Comparison of ENCODE assay signal across 8 mouse cellular contexts in genomic region chr3:145576876-145577275, GRCm38 (mm10). TPM values are rescaled to one million over a fixed set of nuclear protein-coding genes. Genes with fewer than 3 reads are reported as not detected.
DNase-seq lines count a peak whose midpoint lies in the region; ATAC-seq and TF ChIP-seq lines count a peak whose summit lies in the region.

No protein-coding gene starts in this region.

- peaks cover 33% of the 10 kb centered on the region for H3K36me3 ChIP-seq in kidney, embryonic 15.5 days
- peaks cover 24% of the 10 kb centered on the region for H3K36me3 ChIP-seq in hindbrain, embryonic 13.5 days
- peaks cover 25% of the 10 kb centered on the region for H3K36me3 ChIP-seq in midbrain, embryonic 14.5 days (ENCODE audit: control insufficient read depth, insufficient read depth, low read length)

- 0 out of 2 replicates have a peak, but pooled peaks have one; percentile 6 for ATAC-seq in kidney, embryonic 15.5 days (replicated peaks; ENCODE audit: low FRiP score)
- ATAC-seq in hindbrain, embryonic 13.5 days (ENCODE audit: low FRiP score) = no peak; the same call in 1 of the 2 replicates
- no peak for ATAC-seq in midbrain, embryonic 14.5 days (ENCODE audit: low FRiP score, low TSS enrichment)
- no peak for ATAC-seq in CD4-positive, CD25-positive, alpha-beta regulatory T cell, adult 4 months

- H3K4me3 ChIP-seq in kidney, embryonic 15.5 days (replicated peaks) = peak overlapping the region; percentile 77
- peak overlapping the region; percentile 29 for H3K4me3 ChIP-seq in bone marrow, adult 2 months (replicated peaks; ENCODE audit: control insufficient read depth, low read depth, low read length)
- H3K4me3 ChIP-seq in hindbrain, embryonic 13.5 days = peak overlapping the region; percentile 79
- H3K4me3 ChIP-seq in midbrain, embryonic 14.5 days (replicated peaks; ENCODE audit: low read depth, low read length) = peak overlapping the region; percentile 75

- peaks cover 12% of the 10 kb centered on the region for H3K4me1 ChIP-seq in kidney, embryonic 15.5 days
- peaks cover 2% of the 10 kb centered on the region for H3K4me1 ChIP-seq in bone marrow, adult 2 months (ENCODE audit: control insufficient read depth, insufficient read depth, low read length)
- peaks cover 18% of the 10 kb centered on the region for H3K4me1 ChIP-seq in hindbrain, embryonic 13.5 days (replicated peaks)
- H3K4me1 ChIP-seq in midbrain, embryonic 14.5 days (ENCODE audit: control insufficient read depth, insufficient read depth, low read length) = peaks cover 12% of the 10 kb centered on the region

- no peaks in the 10 kb centered on the region for H3K9me3 ChIP-seq in kidney, embryonic 15.5 days (replicated peaks)
- no peaks in the 10 kb centered on the region for H3K9me3 ChIP-seq in hindbrain, embryonic 13.5 days
- H3K9me3 ChIP-seq in midbrain, embryonic 14.5 days (ENCODE audit: control insufficient read depth, low read length) = no peaks in the 10 kb centered on the region

- peak overlapping the region; percentile 86 for H3K4me2 ChIP-seq in kidney, embryonic 15.5 days
- H3K4me2 ChIP-seq in hindbrain, embryonic 13.5 days = peak overlapping the region; percentile 89
- peak overlapping the region; percentile 92 for H3K4me2 ChIP-seq in midbrain, embryonic 14.5 days (ENCODE audit: low read length)

- no peaks in the 10 kb centered on the region for H3K27me3 ChIP-seq in kidney, embryonic 15.5 days
- no peaks in the 10 kb centered on the region for H3K27me3 ChIP-seq in hindbrain, embryonic 13.5 days
- H3K27me3 ChIP-seq in midbrain, embryonic 14.5 days (ENCODE audit: control insufficient read depth, insufficient read depth, low read length) = no peaks in the 10 kb centered on the region

- no peak for TF ChIP-seq POLR2A in bone marrow, adult 2 months (IDR thresholded peaks at IDR 0.05; ENCODE audit: borderline replicate concordance, control insufficient read depth, low read depth, low read length)

- 22% methylated on average over 15 of the region's 15 CpGs for WGBS in kidney, embryonic 15.5 days
- WGBS in bone marrow, adult 2 months = 38% methylated on average over 15 of the region's 15 CpGs
- WGBS in hindbrain, embryonic 13.5 days = 31% methylated on average over 15 of the region's 15 CpGs
- 32% methylated on average over 15 of the region's 15 CpGs for WGBS in midbrain, embryonic 14.5 days

- peak overlapping the region; percentile 81; the same call in 1 of the 2 replicates for H3K27ac ChIP-seq in kidney, embryonic 15.5 days
- no peak overlapping the region for H3K27ac ChIP-seq in bone marrow, adult 2 months (ENCODE audit: control insufficient read depth, insufficient read depth, low read depth, low read length, poor library complexity)
- no peak overlapping the region for H3K27ac ChIP-seq in hindbrain, embryonic 13.5 days
- no peak overlapping the region for H3K27ac ChIP-seq in midbrain, embryonic 14.5 days (replicated peaks; ENCODE audit: low read depth, low read length)

- no peak for DNase-seq in kidney, adult 18-20 months
- no peak for DNase-seq in midbrain, embryonic 14.5 days
- no peak for DNase-seq in adrenal gland, adult 2 months
- DNase-seq in retina, embryonic 14.5 days (ENCODE audit: low spot score) = no peak

- H3K9ac ChIP-seq in kidney, embryonic 15.5 days = peak overlapping the region; percentile 65
- peak overlapping the region; percentile 83 for H3K9ac ChIP-seq in hindbrain, embryonic 13.5 days
- peak overlapping the region; percentile 71 for H3K9ac ChIP-seq in midbrain, embryonic 14.5 days (replicated peaks; ENCODE audit: low read length)

- TF ChIP-seq CTCF in bone marrow, adult 2 months (IDR thresholded peaks at IDR 0.05; ENCODE audit: control insufficient read depth, insufficient read depth, low read length) = no peak

RNA-seq across cellular contexts. Expression of gene Znhit6, which starts 0.9 kb away (rescaled TPM):
- polyA plus RNA-seq in kidney, embryonic 15.5 days (2015; fragmentation: Nextera tagmentation; extraction: Ambion mirVana) = 36.4 and 37.2 TPM in 2 replicates
- 20.1 and 21.9 TPM in 2 replicates for polyA plus RNA-seq in bone marrow, adult 2 months (2011; ENCODE audit: insufficient read depth, insufficient read length, low replicate concordance, missing spikeins)
- polyA plus RNA-seq in hindbrain, embryonic 13.5 days (2015; fragmentation: Nextera tagmentation; extraction: Ambion mirVana) = 34.6 and 40.1 TPM in 2 replicates
- 27.5 and 32.9 TPM in 2 replicates for polyA plus RNA-seq in midbrain, embryonic 14.5 days (2014; fragmentation: Nextera tagmentation; extraction: Ambion mirVana)
- polyA plus RNA-seq in CD4-positive, CD25-positive, alpha-beta regulatory T cell, adult 4 months (2017; shearing (Covaris generic)) = 10 to 100 TPM; 27.5 to 32.0 TPM
- total RNA-seq in adrenal gland, adult 2 months (2021) = 10 to 100 TPM; 15.0 to 16.0 TPM
- polyA plus RNA-seq in adrenal gland, adult 2 months (2012; rRNA removed) = 0.39 and 0.58 TPM in 2 replicates

Comparison
In these comparisons a context has a peak if more than half of its experiments do, and no peak if none do; other contexts are left out.
1. H3K4me3 ChIP-seq: peak in every context shown above with its lines; median percentile 79 in hindbrain, embryonic 13.5 days; 77 in kidney, embryonic 15.5 days; 75 in midbrain, embryonic 14.5 days; 29 in bone marrow, adult 2 months.
2. RNA of gene Znhit6, which starts 0.9 kb away (polyA plus RNA-seq): 36.4 to 37.2 TPM in kidney, embryonic 15.5 days, 34.6 to 40.1 TPM in hindbrain, embryonic 13.5 days, 27.5 to 32.9 TPM in midbrain, embryonic 14.5 days, 27.5 to 32.0 TPM in CD4-positive, CD25-positive, alpha-beta regulatory T cell, adult 4 months and 20.1 to 21.9 TPM in bone marrow, adult 2 months; 0.39 to 0.58 TPM in adrenal gland, adult 2 months; every median in the first group is over 10 times any median in the second.
3. Peak in every context shown above with its lines, with median percentiles within 50 percentile points of each other: H3K4me2 ChIP-seq and H3K9ac ChIP-seq.